Mouse (Mus musculus) forebrain, embryonic 12.5 days (tissue): Measurements from ENCODE around the gene Abcb8. TPM values are rescaled to one million over a fixed set of nuclear protein-coding genes. Genes with fewer than 3 reads are reported as not detected.
"Not testable (repeated sequence)": the region's sequence is repeated elsewhere in the genome, so short reads cannot be mapped to it uniquely, and the experiment has no call there.

Experiments used
- ATAC-seq: fragments of 200-750 bp; cut with Nextera tagmentation; 2 replicates; pipeline ENCODE4 v1.8.0; 2017; ENCODE audit warnings: moderate TSS enrichment; ENCODE audit not compliant: low FRiP score
- H3K27ac ChIP-seq: fragments of 300-500 bp; sonication (generic); 2 replicates; pipeline ENCODE4 v1.5.1; 2016; ENCODE audit warnings: mild to moderate bottlenecking
- H3K27me3 ChIP-seq: fragments of 300-500 bp; sonication (generic); 2 replicates; pipeline ENCODE4 v1.6.1; 2016; ENCODE audit warnings: mild to moderate bottlenecking
- H3K36me3 ChIP-seq: fragments of 300-500 bp; sonication (generic); replicated peaks from 2 replicates; pipeline ENCODE4 v1.6.1; 2016; ENCODE audit warnings: mild to moderate bottlenecking
- H3K4me1 ChIP-seq: fragments of 300-500 bp; sonication (generic); 2 replicates; pipeline ENCODE4 v1.6.1; 2016
- H3K4me2 ChIP-seq: fragments of 300-500 bp; sonication (generic); 2 replicates; pipeline ENCODE4 v1.6.1; 2016; ENCODE audit warnings: mild to moderate bottlenecking, moderate library complexity
- H3K4me3 ChIP-seq: fragments of 300-500 bp; sonication (generic); replicated peaks from 2 replicates; pipeline ENCODE4 v1.5.1; 2016; ENCODE audit warnings: mild to moderate bottlenecking
- H3K9ac ChIP-seq: fragments of 300-500 bp; sonication (generic); 2 replicates; pipeline ENCODE4 v1.6.1; 2016; ENCODE audit warnings: mild to moderate bottlenecking
- H3K9me3 ChIP-seq: fragments of 300-500 bp; sonication (generic); 2 replicates; pipeline ENCODE4 v1.6.1; 2016
- WGBS: fragments of 180-500 bp; shearing (Covaris S2); methylation state at CpG from one replicate; pipeline ENCODE4 v1.1.7; 2016; 5-methylcytosine and 5-hydroxymethylcytosine counted together
- polyA plus RNA-seq: library from polyadenylated mRNA; unstranded; fragments of >200 nt; fragmentation: Nextera tagmentation; extraction: Ambion mirVana; gene quantifications from 2 replicates; pipeline ENCODE4 v1.2.1, GENCODE M21; 2016

The Abcb8 gene
- polyA plus RNA-seq, 1 experiment from 2014 or later, result 47.4 TPM

DNA sequence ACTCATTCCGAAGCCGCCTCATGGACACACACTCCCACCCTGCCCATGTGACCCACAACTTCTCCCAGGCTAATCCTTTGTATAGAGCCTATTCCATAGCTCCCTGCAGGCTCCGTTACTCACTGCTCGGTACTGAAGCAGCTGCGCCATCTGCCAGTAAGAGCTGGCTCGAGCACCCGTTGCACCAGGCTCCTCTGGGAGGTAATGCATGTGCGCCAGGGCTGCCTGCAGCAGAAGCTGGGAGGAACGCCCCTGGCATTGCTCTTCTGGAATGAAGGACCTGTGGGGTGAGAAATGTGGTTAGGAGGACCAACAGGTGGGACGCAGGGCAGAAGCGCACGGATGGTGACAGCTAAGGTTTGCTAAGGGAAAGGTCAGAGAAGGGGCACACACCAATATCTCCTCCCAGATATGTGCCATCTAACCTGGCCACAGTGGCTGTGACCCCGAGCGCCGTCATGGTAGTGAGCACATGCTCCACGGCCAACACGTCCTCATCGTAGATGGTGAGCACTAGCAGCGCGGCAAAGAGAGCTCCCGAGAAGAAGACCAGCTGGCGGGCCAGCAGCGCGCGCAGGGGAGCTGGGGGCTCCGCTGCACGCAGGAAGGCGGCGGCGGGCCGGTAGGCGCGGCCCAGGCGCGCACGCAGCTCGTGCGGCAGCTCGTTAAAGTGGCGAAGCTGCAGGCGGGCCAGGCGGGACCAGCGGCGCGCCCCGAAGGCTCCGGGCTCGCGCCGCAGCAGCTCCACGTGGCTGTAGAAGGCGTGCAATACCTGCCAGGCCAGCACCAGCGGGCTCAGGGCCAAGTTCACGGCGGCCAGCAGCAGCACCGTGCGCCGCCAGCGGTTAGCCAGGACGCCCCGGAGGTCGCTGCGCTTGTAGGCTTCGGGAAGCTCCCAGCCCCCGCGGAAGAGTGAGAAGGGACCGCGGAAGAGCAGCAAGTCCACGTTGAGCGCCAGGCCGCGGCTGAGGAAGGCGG lies 5.9 kb upstream of the Abcb8 start:
- ATAC-seq, result peak; percentile 51; the same call in 1 of the 2 replicates
- Histone ChIP-seq H3K36me3 (no peaks in the 10 kb centered on the region), H3K9me3 (no peaks in the 10 kb centered on the region), H3K4me1 (peaks cover 30% of the 10 kb centered on the region), H3K27me3 (peaks cover 70% of the 10 kb centered on the region), H3K27ac (0 out of 2 replicates have a peak overlapping the region, but pooled peaks have one; percentile 25), H3K9ac (peak overlapping the region; percentile 54), H3K4me3 (peak overlapping the region; percentile 46), H3K4me2 (peak overlapping the region; percentile 94)
- WGBS, result under 1% methylated on average over 70 of the region's 73 CpGs

DNA sequence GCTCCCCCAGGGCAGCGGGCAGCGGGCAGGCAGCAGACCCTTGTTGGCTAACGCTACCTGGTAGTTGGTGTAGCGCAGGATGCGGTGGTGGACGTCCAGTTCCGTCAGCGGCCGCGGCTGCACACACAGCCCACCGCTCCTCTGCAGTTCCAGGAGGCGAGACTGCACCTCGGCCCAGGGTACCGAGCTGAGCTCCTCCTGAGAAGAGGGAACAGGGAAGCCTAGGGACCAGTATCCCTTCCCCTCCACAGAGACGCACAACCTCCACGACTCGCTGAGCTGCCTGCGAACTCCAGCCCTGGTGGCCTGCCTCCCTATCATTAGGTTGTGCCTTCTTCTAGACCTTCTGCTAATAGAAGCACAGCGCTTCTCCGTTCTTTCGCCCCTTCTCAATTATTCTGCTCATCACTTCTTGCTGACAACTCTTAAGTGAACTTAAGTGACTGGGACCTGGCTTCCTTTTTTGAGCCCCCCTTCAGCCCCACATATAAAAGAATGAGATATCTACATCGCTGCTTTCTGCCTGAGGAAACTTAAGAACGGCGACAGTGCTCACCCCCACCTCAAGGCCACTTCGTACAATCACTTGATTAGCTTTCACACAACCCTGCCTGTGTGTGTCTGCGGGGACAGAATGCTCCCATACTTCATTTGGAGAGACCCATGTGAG lies 5.1 kb upstream of the Abcb8 start:
- no peak overlapping the region for H3K27ac ChIP-seq
- peak overlapping the region; percentile 54 for H3K9ac ChIP-seq
- peaks cover 25% of the 10 kb centered on the region for H3K4me1 ChIP-seq
- peaks cover 70% of the 10 kb centered on the region for H3K27me3 ChIP-seq
- no peaks in the 10 kb centered on the region for H3K9me3 ChIP-seq
- no peaks in the 10 kb centered on the region for H3K36me3 ChIP-seq
- no peak for ATAC-seq
- H3K4me2 ChIP-seq, result peak overlapping the region; percentile 94
- WGBS, result 21% methylated on average over 26 of the region's 26 CpGs
- H3K4me3 ChIP-seq, result peak overlapping the region; percentile 46

DNA sequence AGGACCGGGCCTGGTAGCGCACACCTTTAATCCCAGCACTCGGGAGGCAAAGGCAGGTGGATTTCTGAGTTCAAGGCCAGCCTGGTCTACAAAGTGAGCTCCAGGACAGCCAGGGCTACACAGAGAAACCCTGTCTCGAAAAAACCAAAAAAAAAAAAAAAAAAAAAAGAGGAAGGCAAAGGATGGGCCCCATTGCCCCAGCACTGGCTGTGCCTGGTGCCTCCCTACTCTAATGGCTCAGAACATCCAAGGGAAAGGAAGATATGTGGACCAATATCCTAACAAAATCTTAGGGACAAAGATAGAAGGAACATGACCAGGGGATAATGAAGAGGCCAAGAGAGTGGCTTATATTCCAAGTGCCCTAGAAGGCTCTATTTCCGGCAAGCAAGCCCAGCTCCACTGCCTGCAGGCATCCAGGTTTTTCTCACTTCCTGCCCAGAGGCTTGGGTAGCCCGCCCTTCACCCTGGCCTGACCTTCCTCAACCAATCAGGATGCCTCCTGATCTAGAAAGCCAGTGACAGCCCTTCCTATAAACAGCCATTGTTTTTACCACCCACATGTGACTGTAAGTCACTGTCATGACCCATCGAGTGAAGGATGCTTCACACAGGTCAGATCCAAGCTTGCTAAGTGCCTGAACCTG lies 4.3 kb upstream of the Abcb8 start:
- H3K27ac ChIP-seq, result no peak overlapping the region
- peaks cover 70% of the 10 kb centered on the region for H3K27me3 ChIP-seq
- WGBS, result 59% methylated on average over 7 of the region's 7 CpGs
- H3K4me2 ChIP-seq, result no peak overlapping the region
- no peaks in the 10 kb centered on the region for H3K36me3 ChIP-seq
- H3K4me3 ChIP-seq, result no peak overlapping the region
- no peaks in the 10 kb centered on the region for H3K9me3 ChIP-seq
- H3K4me1 ChIP-seq, result peaks cover 25% of the 10 kb centered on the region
- ATAC-seq, result no peak
- H3K9ac ChIP-seq, result no peak overlapping the region

DNA sequence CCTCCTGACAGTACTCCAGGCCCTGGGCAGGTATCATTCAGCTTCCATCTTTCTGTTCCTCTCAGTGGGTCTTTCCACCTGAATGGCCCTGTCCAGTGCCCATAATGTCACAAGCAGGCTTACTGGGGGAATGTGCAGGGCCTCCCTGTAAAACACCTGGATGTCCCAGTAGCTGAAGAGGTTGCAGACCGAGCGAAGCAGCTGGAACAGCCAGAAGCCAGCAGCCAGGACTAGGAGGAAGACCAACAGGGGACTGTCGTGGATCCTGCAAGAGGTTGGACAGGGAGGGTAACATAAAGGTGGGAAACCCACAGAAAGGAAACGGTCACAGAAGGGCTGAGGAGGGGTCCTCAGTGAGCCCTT lies 3.8 kb upstream of the Abcb8 start:
- H3K9me3 ChIP-seq, result no peaks in the 10 kb centered on the region
- peaks cover 26% of the 10 kb centered on the region for H3K4me1 ChIP-seq
- no peak overlapping the region for H3K9ac ChIP-seq
- H3K4me3 ChIP-seq, result no peak overlapping the region
- H3K4me2 ChIP-seq, result no peak overlapping the region
- H3K27ac ChIP-seq, result no peak overlapping the region
- no peak for ATAC-seq
- peaks cover 67% of the 10 kb centered on the region for H3K27me3 ChIP-seq
- WGBS, result 83% methylated on average over 4 of the region's 4 CpGs
- H3K36me3 ChIP-seq, result no peaks in the 10 kb centered on the region

DNA sequence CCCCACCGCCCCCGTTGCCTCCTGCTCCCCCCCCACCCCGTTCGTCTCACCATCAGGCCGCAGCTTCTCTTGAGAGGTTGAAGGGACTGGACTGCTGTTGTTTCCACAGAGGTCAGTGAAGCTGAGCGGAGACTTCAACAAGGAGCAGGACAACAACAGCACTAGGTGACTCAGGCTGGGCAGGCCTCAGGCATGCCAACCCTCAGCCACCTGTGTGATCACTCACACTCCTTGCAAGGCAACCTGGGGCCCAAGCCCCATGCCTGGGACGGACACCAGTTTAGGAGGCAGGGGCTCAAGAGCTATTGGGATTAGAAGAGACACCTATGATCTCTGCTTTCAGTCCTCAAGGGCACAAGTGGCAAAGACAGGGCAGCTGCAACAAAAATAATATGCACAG lies 1.6 kb upstream of the Abcb8 start, which contains the start of gene Atg9b:
Gene Atg9b (minus strand): TSS at position 280 of the 400 bp plus-strand sequence.
- Histone ChIP-seq H3K9ac (no peak within 1 kb of the TSS), H3K4me2 (no peak within 1 kb of the TSS), H3K36me3 (no peaks in the 10 kb centered on the region), H3K27ac (no peak within 1 kb of the TSS), H3K9me3 (no peaks in the 10 kb centered on the region), H3K4me3 (no peak within 1 kb of the TSS), H3K4me1 (peaks cover 28% of the 10 kb centered on the region), H3K27me3 (peaks cover 44% of the 10 kb centered on the region)
- ATAC-seq, result no peak
- 86% methylated on average over 7 of the region's 7 CpGs for WGBS

DNA sequence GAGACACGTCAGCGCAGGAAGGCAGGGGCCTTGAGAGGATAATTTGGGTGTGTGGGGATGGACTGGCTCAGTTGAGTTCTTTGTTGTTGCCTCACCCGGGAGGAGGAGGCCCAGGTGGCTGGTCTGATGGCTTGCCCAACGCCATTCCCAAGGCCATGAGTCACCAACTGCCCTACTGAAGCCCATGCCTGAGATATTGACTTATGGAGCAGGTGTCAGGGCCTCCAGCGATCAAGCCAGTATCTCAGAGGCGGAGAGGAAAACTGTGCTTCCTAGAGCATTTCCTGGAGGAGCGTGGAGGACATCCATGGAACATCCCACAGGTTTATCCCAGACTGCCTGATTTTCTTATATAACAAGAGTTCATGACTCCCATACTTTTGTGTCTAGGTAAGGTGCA lies 739 bp upstream of the Abcb8 start:
- H3K9me3 ChIP-seq, result no peaks in the 10 kb centered on the region
- no peak overlapping the region for H3K4me3 ChIP-seq
- ATAC-seq, result no peak
- no peak overlapping the region for H3K27ac ChIP-seq
- H3K4me2 ChIP-seq, result no peak overlapping the region
- no peak overlapping the region for H3K9ac ChIP-seq
- 80% methylated on average over 7 of the region's 7 CpGs for WGBS
- peaks cover 19% of the 10 kb centered on the region for H3K4me1 ChIP-seq
- H3K36me3 ChIP-seq, result no peaks in the 10 kb centered on the region
- peaks cover 36% of the 10 kb centered on the region for H3K27me3 ChIP-seq

DNA sequence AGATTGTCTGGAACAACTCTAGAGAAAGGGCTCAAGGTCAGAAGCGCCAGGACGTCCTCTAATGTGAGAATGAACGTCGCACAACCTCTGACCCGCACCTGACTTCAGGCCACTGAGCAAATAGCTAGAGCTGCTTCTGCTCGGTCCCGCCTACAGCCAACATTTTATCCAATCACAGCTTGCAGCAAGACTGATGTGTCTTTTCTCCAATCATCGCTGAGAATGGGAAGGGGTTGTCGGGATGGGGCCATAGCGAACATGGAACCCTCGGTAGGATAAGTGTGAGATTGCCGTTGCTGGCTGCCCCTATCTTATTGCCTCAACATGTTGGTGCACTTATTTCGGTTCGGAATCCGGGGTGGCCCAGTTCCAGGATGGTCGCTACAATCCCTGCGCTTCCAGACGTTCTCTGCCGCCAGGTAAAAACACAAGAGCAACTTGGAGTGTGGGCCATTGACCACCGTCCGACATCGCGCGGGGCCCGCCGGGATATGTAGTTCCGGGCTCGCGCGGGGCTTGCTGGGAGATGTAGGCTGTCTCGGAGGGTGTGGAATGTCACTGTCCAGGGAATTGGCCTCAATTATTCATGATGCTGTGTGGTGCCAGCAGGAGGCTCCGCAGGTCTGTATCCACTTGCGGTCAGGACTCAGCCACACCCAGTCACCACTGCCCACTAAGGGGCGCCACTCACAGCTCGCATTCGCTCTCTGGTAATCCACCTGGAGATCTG lies 867 bp downstream of the Abcb8 start:
- Histone ChIP-seq H3K4me2 (peak overlapping the region; percentile 58), H3K27me3 (peaks cover 21% of the 10 kb centered on the region), H3K4me3 (peak overlapping the region; percentile 58), H3K9me3 (no peaks in the 10 kb centered on the region), H3K36me3 (no peaks in the 10 kb centered on the region), H3K27ac (peak overlapping the region; percentile 77), H3K9ac (peak overlapping the region; percentile 55), H3K4me1 (peaks cover 12% of the 10 kb centered on the region)
- WGBS, result 2% methylated on average over 36 of the region's 36 CpGs
- ATAC-seq, result peak; percentile 97

DNA sequence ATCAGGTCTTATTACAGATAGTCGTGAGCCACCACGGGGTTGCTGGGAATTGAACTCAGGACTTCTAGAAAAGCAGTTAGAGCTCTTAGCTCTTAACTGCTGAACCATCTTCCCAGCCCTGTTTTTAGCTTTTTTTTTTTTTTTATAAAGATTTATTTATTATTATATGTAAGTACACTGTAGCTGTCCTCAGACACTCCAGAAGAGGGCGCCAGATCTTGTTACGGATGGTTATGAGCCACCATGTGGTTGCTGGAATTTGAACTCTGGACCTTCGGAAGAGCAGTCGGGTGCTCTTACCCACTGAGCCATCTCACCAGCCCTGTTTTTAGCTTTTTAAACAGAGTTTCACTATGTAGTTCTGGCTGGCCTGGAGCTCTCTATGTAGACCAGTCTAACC lies 2.8 kb downstream of the Abcb8 start:
- Histone ChIP-seq H3K36me3 (peaks cover 14% of the 10 kb centered on the region), H3K4me1 (peaks cover 12% of the 10 kb centered on the region)
- H3K27ac ChIP-seq, H3K9ac ChIP-seq, H3K9me3 ChIP-seq, H3K27me3 ChIP-seq, H3K4me3 ChIP-seq, ATAC-seq, H3K4me2 ChIP-seq: not testable (repeated sequence)
- 96% methylated on average over 6 of the region's 6 CpGs for WGBS

DNA sequence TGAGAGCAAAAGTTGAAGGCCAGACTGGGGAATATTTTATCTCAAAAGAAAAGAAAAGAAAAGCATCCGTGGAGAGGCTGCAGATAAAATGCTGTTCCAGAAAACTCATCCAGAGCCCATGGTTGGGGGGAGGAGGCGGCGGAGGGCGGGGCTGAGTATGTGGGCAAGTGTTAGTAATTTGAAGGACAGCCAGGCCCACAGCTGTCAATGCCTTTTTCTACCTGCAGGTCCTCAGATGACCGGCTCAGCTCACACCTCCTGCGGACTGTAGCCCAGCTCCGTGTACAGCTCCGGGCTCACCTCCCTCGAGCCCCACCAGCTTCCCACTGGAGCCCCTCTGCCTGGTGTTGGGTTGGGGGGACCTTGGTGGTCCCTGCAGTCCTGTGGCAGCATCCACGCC lies 6.2 kb downstream of the Abcb8 start:
- no peak for ATAC-seq
- Histone ChIP-seq H3K4me2 (no peak overlapping the region), H3K9me3 (no peaks in the 10 kb centered on the region), H3K4me1 (peaks cover 5% of the 10 kb centered on the region; the same call in 1 of the 2 replicates), H3K36me3 (peaks cover 37% of the 10 kb centered on the region), H3K4me3 (no peak overlapping the region), H3K27ac (no peak overlapping the region), H3K9ac (no peak overlapping the region), H3K27me3 (no peaks in the 10 kb centered on the region)
- 89% methylated on average over 10 of the region's 10 CpGs for WGBS

DNA sequence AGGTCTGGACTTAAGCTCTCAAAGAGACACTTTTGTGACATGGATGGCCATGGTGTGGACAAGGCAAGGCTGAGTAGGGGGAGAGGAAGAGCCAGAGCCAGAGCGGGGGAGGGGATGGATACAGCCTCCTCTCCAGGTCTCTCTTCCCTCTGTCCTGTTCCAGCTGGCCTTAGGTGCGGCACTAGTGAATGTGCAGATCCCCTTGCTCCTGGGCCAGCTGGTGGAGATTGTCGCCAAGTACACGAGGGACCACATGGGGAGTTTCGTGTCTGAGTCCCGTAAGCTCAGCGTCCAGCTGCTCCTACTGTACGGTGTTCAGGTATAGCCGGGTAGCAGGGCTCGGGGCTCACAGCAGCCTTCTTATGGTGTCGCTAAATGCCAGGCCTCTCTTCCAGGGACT lies 6.9 kb downstream of the Abcb8 start:
- Histone ChIP-seq H3K9me3 (no peaks in the 10 kb centered on the region), H3K27me3 (no peaks in the 10 kb centered on the region), H3K4me1 (no peaks in the 10 kb centered on the region), H3K36me3 (peaks cover 40% of the 10 kb centered on the region), H3K27ac (no peak overlapping the region), H3K9ac (no peak overlapping the region), H3K4me3 (no peak overlapping the region), H3K4me2 (no peak overlapping the region)
- 92% methylated on average over 11 of the region's 11 CpGs for WGBS
- no peak for ATAC-seq

DNA sequence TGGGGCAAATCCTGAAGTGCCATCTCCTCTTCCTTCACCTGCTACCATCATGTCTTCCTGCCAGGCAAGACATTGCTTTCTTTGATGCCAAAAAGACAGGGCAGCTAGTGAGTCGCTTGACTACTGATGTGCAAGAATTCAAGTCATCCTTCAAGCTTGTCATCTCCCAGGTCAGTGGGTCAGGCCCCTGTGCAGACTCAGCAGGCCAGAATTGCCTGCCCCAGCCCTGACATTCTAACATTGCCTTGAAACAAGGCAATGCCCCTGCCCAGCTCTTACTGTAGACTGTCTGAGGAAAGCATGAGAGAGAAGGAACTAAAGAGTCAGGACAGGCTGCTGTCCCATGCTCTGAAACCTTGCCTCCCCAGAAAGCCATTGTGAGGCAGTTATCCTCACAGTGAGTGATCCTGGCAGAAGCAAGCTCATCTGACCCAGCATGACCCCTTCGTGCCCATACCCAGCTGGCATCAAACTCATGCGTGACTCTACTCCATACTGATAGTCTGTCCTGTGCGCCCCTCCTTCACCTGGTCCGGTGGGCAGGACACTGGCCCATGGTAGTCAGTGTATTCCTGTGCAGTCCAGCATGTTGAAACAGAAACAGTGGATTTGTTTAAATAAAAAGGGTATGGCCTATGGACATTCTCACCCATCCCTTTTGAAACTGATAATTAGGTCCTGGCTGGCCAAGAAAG lies 7.6 kb downstream of the Abcb8 start:
- H3K9me3 ChIP-seq, result no peaks in the 10 kb centered on the region
- H3K36me3 ChIP-seq, result peaks cover 42% of the 10 kb centered on the region
- H3K27me3 ChIP-seq, result no peaks in the 10 kb centered on the region
- no peak overlapping the region for H3K9ac ChIP-seq
- H3K27ac ChIP-seq, result no peak overlapping the region
- no peak overlapping the region for H3K4me3 ChIP-seq
- no peak for ATAC-seq
- no peak overlapping the region for H3K4me2 ChIP-seq
- WGBS, result 94% methylated on average over 5 of the region's 5 CpGs
- H3K4me1 ChIP-seq, result no peaks in the 10 kb centered on the region
